Mouse (Mus musculus): Measurements from ENCODE around the gene Pdlim3.

- TF ChIP-seq CTCF (IDR thresholded peaks at IDR 0.05) (no peak), EP300 (IDR thresholded peaks at IDR 0.05) (no peak)
Observed at GRCm38 (mm10) chr8:45906251-45906619, 21.0 kb downstream of the Pdlim3 start.
